Mouse (Mus musculus): Measurements from ENCODE around the gene Pctp. TPM values are rescaled to one million over a fixed set of nuclear protein-coding genes. Genes with fewer than 3 reads are reported as not detected.

Pctp gene
- polyA plus RNA-seq, 1 experiment from 2014 or later = 0.87 TPM

DNA sequence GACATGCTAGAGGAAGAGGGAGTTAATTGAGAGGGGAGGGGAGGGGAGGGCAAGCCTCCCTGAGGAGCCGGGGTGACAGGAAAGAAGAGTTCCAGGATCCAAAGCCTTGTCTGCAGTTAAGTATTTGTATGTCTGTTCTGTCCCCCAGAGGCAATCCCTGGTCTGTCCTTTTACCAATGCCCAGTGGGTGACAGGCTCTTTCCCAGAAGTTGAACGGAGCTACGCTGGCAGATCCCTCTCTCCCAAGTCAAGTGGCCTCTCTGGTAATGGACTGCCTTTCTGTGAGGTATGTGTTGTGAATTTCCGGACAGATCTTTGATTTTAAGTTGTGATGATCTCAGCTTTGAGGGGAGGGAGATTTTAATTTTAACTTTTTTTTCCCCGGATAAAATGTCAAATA, 30.7 kb upstream of the Pctp start:
- ATAC-seq = no peak
- H3K4me2 ChIP-seq (ENCODE audit: low read length) = 0 out of 2 replicates have a peak overlapping the region, but pooled peaks have one; percentile 1
- H3K27me3 ChIP-seq (replicated peaks; ENCODE audit: control insufficient read depth, insufficient read depth, low read length) = peaks cover 10% of the 10 kb centered on the region; the same call in 1 of the 2 replicates
- peaks cover 12% of the 10 kb centered on the region for H3K4me1 ChIP-seq (replicated peaks; ENCODE audit: control insufficient read depth, insufficient read depth, low read length)
- no peaks in the 10 kb centered on the region for H3K36me3 ChIP-seq (ENCODE audit: control insufficient read depth, insufficient read depth)
- no peak overlapping the region for H3K27ac ChIP-seq (ENCODE audit: low read length)
- no peaks in the 10 kb centered on the region for H3K9me3 ChIP-seq (ENCODE audit: control insufficient read depth, low read length)
- 53% methylated on average over 5 of the region's 5 CpGs for WGBS
- H3K9ac ChIP-seq (replicated peaks; ENCODE audit: low read depth, low read length) = no peak overlapping the region
- H3K4me3 ChIP-seq (replicated peaks; ENCODE audit: low read length) = no peak overlapping the region

DNA sequence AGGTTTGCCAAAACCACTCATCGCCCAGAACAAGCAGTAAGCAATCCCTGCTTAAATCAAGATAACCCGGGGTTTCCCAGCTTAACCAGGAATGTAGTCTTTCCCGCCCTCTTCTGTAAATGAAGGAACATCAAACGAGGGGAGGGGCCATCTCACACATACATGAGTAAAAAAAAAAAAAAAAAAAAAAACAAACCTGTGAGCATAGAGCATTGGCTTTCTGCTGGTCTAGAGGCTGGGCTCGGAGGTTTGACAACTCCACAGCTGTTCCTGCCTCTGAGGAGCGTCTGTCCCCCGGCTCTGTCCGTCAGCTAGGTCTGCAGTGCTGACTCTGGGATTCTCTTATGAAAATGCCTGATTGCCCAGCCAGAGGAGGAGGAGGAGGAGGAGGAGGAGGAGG, 30.1 kb upstream of the Pctp start:
- no peak overlapping the region for H3K27ac ChIP-seq (ENCODE audit: low read length)
- H3K36me3 ChIP-seq (ENCODE audit: control insufficient read depth, insufficient read depth) = no peaks in the 10 kb centered on the region
- WGBS = 24% methylated on average over 8 of the region's 8 CpGs
- H3K27me3 ChIP-seq (replicated peaks; ENCODE audit: control insufficient read depth, insufficient read depth, low read length) = peaks cover 10% of the 10 kb centered on the region; the same call in 1 of the 2 replicates
- no peak overlapping the region for H3K4me3 ChIP-seq (replicated peaks; ENCODE audit: low read length)
- no peak for ATAC-seq
- H3K9me3 ChIP-seq (ENCODE audit: control insufficient read depth, low read length) = no peaks in the 10 kb centered on the region
- 0 out of 2 replicates have a peak overlapping the region, but pooled peaks have one; percentile 1 for H3K4me2 ChIP-seq (ENCODE audit: low read length)
- peaks cover 12% of the 10 kb centered on the region for H3K4me1 ChIP-seq (replicated peaks; ENCODE audit: control insufficient read depth, insufficient read depth, low read length)
- H3K9ac ChIP-seq (replicated peaks; ENCODE audit: low read depth, low read length) = no peak overlapping the region

DNA sequence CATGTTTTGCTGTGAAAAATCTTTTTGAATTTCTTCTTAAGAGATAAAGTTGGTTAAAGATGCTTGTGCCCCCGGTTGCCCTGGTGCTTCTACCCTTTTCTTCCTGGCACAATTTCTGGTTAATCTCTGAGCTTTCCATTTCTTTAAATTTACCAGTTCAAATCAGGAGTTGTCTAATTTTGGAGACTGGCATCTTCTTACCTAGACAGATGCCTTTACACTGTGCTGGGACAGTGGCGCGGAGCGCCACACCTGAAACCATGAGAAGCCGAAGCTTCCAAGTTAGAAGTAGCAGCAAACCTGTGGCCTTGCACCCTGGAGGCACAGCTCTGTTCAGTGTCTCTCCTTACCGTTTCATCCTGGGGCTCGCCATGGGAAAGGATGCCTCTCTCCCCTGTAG, 28.4 kb upstream of the Pctp start:
- H3K27me3 ChIP-seq (replicated peaks; ENCODE audit: control insufficient read depth, insufficient read depth, low read length) = peaks cover 10% of the 10 kb centered on the region; the same call in 1 of the 2 replicates
- no peak overlapping the region; the same call in 1 of the 2 replicates for H3K9ac ChIP-seq (replicated peaks; ENCODE audit: low read depth, low read length)
- H3K9me3 ChIP-seq (ENCODE audit: control insufficient read depth, low read length) = no peaks in the 10 kb centered on the region
- H3K27ac ChIP-seq (ENCODE audit: low read length) = no peak overlapping the region
- peak overlapping the region; percentile 38 for H3K4me3 ChIP-seq (replicated peaks; ENCODE audit: low read length)
- 32% methylated on average over 7 of the region's 7 CpGs for WGBS
- H3K36me3 ChIP-seq (ENCODE audit: control insufficient read depth, insufficient read depth) = no peaks in the 10 kb centered on the region
- peak overlapping the region; percentile 54 for H3K4me2 ChIP-seq (ENCODE audit: low read length)
- H3K4me1 ChIP-seq (replicated peaks; ENCODE audit: control insufficient read depth, insufficient read depth, low read length) = peaks cover 12% of the 10 kb centered on the region
- no peak for ATAC-seq

DNA sequence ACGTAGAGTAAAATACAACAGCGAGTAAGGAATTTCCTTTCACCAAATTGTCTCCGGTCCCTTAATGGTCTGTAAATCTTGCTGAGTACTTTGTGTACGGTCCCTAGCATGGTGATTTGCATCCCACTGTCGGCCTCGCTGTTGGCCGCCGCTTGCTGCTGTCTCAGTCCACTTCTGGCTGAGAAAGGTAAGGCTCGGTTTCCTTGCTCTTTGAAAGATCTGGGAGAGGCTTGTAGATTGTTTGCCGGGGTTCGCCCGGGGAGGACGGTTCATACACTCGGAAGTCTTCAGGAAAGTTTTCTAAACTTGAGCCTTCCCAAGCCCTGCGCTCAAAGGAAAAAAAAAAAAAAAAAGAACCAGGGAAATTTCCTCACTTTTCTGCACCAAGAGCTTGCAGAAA, 27.9 kb upstream of the Pctp start:
- Histone ChIP-seq H3K4me3 (replicated peaks; ENCODE audit: low read length) (peak overlapping the region; percentile 38), H3K4me2 (ENCODE audit: low read length) (peak overlapping the region; percentile 54), H3K27ac (ENCODE audit: low read length) (no peak overlapping the region), H3K9me3 (ENCODE audit: control insufficient read depth, low read length) (no peaks in the 10 kb centered on the region), H3K36me3 (ENCODE audit: control insufficient read depth, insufficient read depth) (no peaks in the 10 kb centered on the region), H3K9ac (replicated peaks; ENCODE audit: low read depth, low read length) (no peak overlapping the region; the same call in none of the 2 replicates), H3K27me3 (replicated peaks; ENCODE audit: control insufficient read depth, insufficient read depth, low read length) (peaks cover 10% of the 10 kb centered on the region; the same call in 1 of the 2 replicates), H3K4me1 (replicated peaks; ENCODE audit: control insufficient read depth, insufficient read depth, low read length) (peaks cover 12% of the 10 kb centered on the region)
- WGBS = under 1% methylated on average over 15 of the region's 15 CpGs
- no peak for ATAC-seq

DNA sequence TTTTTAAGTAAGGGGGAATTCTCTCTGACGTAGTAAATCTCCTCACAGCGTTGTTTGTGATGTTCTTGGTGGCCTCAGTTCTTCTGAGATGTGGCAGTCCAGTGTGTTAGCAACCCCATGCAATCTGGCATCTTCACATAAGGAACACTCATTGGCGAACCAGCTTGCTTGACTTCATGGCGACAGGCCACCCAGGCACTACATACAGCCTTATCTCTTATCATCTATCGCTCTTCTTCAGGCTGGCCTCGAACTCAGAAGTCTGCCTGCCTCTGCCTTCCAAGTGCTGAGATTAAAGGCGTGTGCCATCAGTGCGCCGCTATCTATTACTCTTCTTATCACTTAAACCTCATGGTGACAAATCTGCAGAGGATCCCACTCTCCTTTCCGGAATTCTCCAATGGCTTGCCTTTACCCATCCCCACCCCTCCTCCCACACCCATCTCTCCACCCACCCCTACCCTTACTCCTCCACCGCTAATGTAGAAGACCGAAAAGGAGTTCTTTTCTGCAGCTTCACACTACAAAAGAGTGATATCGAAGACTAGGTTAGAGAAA, 27.2 kb upstream of the Pctp start, which contains the start of gene Tmem100:
Gene Tmem100, plus strand, starts transcription at position 508 of the 558 bp plus-strand sequence.
- WGBS = 59% methylated on average over 13 of the region's 13 CpGs
- H3K4me1 ChIP-seq (replicated peaks; ENCODE audit: control insufficient read depth, insufficient read depth, low read length) = peaks cover 12% of the 10 kb centered on the region
- H3K27ac ChIP-seq (ENCODE audit: low read length) = no peak within 1 kb of the TSS
- H3K36me3 ChIP-seq (ENCODE audit: control insufficient read depth, insufficient read depth) = no peaks in the 10 kb centered on the region
- no peaks in the 10 kb centered on the region for H3K9me3 ChIP-seq (ENCODE audit: control insufficient read depth, low read length)
- H3K9ac ChIP-seq (replicated peaks; ENCODE audit: low read depth, low read length) = peak within 1 kb of the TSS; percentile 3
- H3K4me3 ChIP-seq (replicated peaks; ENCODE audit: low read length) = peak within 1 kb of the TSS; percentile 38
- peaks cover 10% of the 10 kb centered on the region; the same call in 1 of the 2 replicates for H3K27me3 ChIP-seq (replicated peaks; ENCODE audit: control insufficient read depth, insufficient read depth, low read length)
- peak within 1 kb of the TSS; percentile 54 for H3K4me2 ChIP-seq (ENCODE audit: low read length)
- ATAC-seq = no peak

DNA sequence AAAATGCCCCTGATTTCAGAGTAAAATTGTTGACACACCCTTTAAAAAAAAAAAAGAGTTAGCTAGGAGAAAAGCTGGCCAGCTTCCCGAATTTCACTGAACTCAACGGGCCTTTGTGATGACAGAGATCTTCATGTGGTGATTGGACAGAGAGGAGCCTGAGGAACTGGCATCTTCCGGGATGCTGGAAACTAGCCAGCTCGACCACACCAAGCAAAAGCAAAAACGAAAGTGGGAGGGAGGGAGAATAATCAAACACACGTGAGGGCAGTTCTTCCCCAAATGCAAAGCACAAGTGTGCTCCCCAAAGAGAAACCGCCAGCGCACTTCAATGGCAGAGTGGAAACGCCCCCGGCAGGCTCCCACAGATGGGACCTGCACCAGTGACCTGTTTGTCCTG, 26.7 kb upstream of the Pctp start:
- Histone ChIP-seq H3K27ac (ENCODE audit: low read length) (no peak overlapping the region), H3K9ac (replicated peaks; ENCODE audit: low read depth, low read length) (peak overlapping the region; percentile 3; the same call in 1 of the 2 replicates), H3K4me3 (replicated peaks; ENCODE audit: low read length) (0 out of 2 replicates have a peak overlapping the region, but pooled peaks have one; percentile 7), H3K9me3 (ENCODE audit: control insufficient read depth, low read length) (no peaks in the 10 kb centered on the region), H3K4me1 (replicated peaks; ENCODE audit: control insufficient read depth, insufficient read depth, low read length) (peaks cover 12% of the 10 kb centered on the region), H3K36me3 (ENCODE audit: control insufficient read depth, insufficient read depth) (no peaks in the 10 kb centered on the region), H3K4me2 (ENCODE audit: low read length) (peak overlapping the region; percentile 41), H3K27me3 (replicated peaks; ENCODE audit: control insufficient read depth, insufficient read depth, low read length) (peaks cover 10% of the 10 kb centered on the region; the same call in 1 of the 2 replicates)
- WGBS = 19% methylated on average over 10 of the region's 10 CpGs
- no peak for ATAC-seq

DNA sequence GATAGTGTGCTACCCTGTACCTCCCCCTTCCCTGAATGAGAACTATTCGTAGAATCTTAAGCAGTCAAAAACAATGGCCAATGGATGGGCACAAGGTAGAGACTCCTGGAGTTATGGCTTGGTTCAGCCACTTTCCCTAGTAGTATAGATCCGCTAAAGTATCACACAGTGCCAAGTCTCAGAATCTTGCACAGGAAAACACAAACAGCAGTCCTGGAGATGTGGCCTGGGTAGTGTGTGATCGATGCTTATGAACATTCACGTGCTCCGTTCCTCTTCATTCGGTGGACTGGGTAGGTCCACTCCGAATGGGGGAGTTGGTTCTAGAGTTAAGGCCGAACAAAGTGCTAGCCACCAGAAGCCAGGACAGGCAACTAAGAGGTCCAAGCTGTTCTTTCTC, 26.1 kb upstream of the Pctp start:
- 91% methylated on average over 8 of the region's 8 CpGs for WGBS
- ATAC-seq = no peak
- no peak overlapping the region for H3K4me3 ChIP-seq (replicated peaks; ENCODE audit: low read length)
- no peak overlapping the region for H3K27ac ChIP-seq (ENCODE audit: low read length)
- H3K4me1 ChIP-seq (replicated peaks; ENCODE audit: control insufficient read depth, insufficient read depth, low read length) = peaks cover 12% of the 10 kb centered on the region
- no peak overlapping the region for H3K9ac ChIP-seq (replicated peaks; ENCODE audit: low read depth, low read length)
- no peak overlapping the region for H3K4me2 ChIP-seq (ENCODE audit: low read length)
- no peaks in the 10 kb centered on the region for H3K36me3 ChIP-seq (ENCODE audit: control insufficient read depth, insufficient read depth)
- no peaks in the 10 kb centered on the region for H3K9me3 ChIP-seq (ENCODE audit: control insufficient read depth, low read length)
- H3K27me3 ChIP-seq (replicated peaks; ENCODE audit: control insufficient read depth, insufficient read depth, low read length) = peaks cover 10% of the 10 kb centered on the region; the same call in 1 of the 2 replicates

DNA sequence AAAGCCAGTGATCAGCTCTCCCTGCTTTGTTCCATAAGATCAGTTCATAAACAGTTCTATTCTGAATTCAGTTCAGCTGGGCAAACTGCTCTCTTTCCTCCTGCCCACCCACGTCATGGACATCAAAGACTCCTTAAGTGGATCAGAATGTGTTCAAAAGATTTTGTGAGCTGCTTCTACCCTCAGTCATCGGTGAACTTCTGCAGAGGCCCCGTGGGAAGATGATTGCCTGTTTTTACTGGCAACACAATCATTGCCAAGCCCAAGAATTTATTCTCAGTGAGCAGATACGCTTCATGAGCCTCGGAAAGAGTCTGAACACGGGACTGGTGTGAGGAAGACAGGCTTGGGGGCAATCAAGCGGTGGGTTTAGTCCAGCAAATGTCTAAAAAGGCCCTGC, 24.5 kb upstream of the Pctp start:
- no peak for ATAC-seq
- 49% methylated on average over 7 of the region's 7 CpGs for WGBS
- no peak overlapping the region for H3K4me2 ChIP-seq (ENCODE audit: low read length)
- H3K4me3 ChIP-seq (replicated peaks; ENCODE audit: low read length) = no peak overlapping the region
- H3K4me1 ChIP-seq (replicated peaks; ENCODE audit: control insufficient read depth, insufficient read depth, low read length) = peaks cover 12% of the 10 kb centered on the region
- no peaks in the 10 kb centered on the region for H3K36me3 ChIP-seq (ENCODE audit: control insufficient read depth, insufficient read depth)
- no peak overlapping the region for H3K27ac ChIP-seq (ENCODE audit: low read length)
- peaks cover 10% of the 10 kb centered on the region; the same call in 1 of the 2 replicates for H3K27me3 ChIP-seq (replicated peaks; ENCODE audit: control insufficient read depth, insufficient read depth, low read length)
- no peak overlapping the region for H3K9ac ChIP-seq (replicated peaks; ENCODE audit: low read depth, low read length)
- H3K9me3 ChIP-seq (ENCODE audit: control insufficient read depth, low read length) = no peaks in the 10 kb centered on the region

DNA sequence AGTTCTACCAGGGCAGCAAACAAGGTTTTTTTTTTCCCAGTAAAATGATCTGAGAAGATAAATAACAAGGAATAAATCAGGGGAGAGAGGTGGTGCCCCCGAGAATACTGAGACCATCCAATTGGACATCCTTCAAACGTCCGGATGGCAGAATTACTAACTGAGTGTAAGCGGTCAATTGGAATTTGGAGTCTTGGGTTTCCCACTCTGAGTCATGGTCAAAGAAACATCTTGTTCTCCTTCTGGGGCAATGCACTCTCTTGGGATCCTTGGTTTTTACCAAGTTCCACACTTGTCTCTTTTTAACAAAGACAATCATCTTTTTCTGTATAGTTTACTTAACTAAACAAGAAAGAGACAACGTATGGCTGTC, 24.1 kb upstream of the Pctp start:
- no peak overlapping the region for H3K9ac ChIP-seq (replicated peaks; ENCODE audit: low read depth, low read length)
- H3K4me1 ChIP-seq (replicated peaks; ENCODE audit: control insufficient read depth, insufficient read depth, low read length) = peaks cover 12% of the 10 kb centered on the region
- H3K36me3 ChIP-seq (ENCODE audit: control insufficient read depth, insufficient read depth) = no peaks in the 10 kb centered on the region
- H3K9me3 ChIP-seq (ENCODE audit: control insufficient read depth, low read length) = no peaks in the 10 kb centered on the region
- no peak overlapping the region for H3K4me3 ChIP-seq (replicated peaks; ENCODE audit: low read length)
- no peak overlapping the region for H3K27ac ChIP-seq (ENCODE audit: low read length)
- no peak for ATAC-seq
- peaks cover 9% of the 10 kb centered on the region; the same call in 1 of the 2 replicates for H3K27me3 ChIP-seq (replicated peaks; ENCODE audit: control insufficient read depth, insufficient read depth, low read length)
- 64% methylated on average over 5 of the region's 5 CpGs for WGBS
- no peak overlapping the region for H3K4me2 ChIP-seq (ENCODE audit: low read length)
